Mouse (Mus musculus) stomach, embryonic 16.5 days (tissue): Measurements from ENCODE around the gene Kcnj3. TPM values are rescaled to one million over a fixed set of nuclear protein-coding genes. Genes with fewer than 3 reads are reported as not detected.

Experiments used
- ATAC-seq: fragments of 200-750 bp; cut with Nextera tagmentation; 2 replicates; pipeline ENCODE4 v1.8.0; 2017; ENCODE audit warnings: moderate number of reproducible peaks, moderate TSS enrichment; ENCODE audit not compliant: insufficient read depth, low FRiP score
- H3K27ac ChIP-seq: fragments of 300-500 bp; sonication (generic); 2 replicates; pipeline ENCODE4 v1.5.1; 2014; ENCODE audit warnings: low read length
- H3K27me3 ChIP-seq: fragments of 300-500 bp; sonication (generic); 2 replicates; pipeline ENCODE4 v1.6.1; 2014; ENCODE audit warnings: low read length, control low read depth, mixed read lengths; ENCODE audit not compliant: control insufficient read depth, insufficient read depth
- H3K36me3 ChIP-seq: fragments of 300-500 bp; sonication (generic); 2 replicates; pipeline ENCODE4 v1.6.1; 2014; ENCODE audit warnings: low read length; ENCODE audit not compliant: control insufficient read depth, insufficient read depth
- H3K4me1 ChIP-seq: fragments of 300-500 bp; sonication (generic); 2 replicates; pipeline ENCODE4 v1.6.1; 2014; ENCODE audit warnings: low read length, control low read depth, mixed read lengths; ENCODE audit not compliant: control insufficient read depth, insufficient read depth
- H3K4me2 ChIP-seq: fragments of 300-500 bp; sonication (generic); 2 replicates; pipeline ENCODE4 v1.6.1; 2014; ENCODE audit warnings: low read depth, low read length, mixed read lengths
- H3K4me3 ChIP-seq: fragments of 300-500 bp; sonication (generic); replicated peaks from 2 replicates; pipeline ENCODE4 v1.5.1; 2014; ENCODE audit warnings: mild to moderate bottlenecking, low read length
- H3K9ac ChIP-seq: fragments of 300-500 bp; sonication (generic); 2 replicates; pipeline ENCODE4 v1.6.1; 2014; ENCODE audit warnings: low read length
- H3K9me3 ChIP-seq: fragments of 300-500 bp; sonication (generic); replicated peaks from 2 replicates; pipeline ENCODE4 v1.6.1; 2016; ENCODE audit warnings: low read length, control low read depth; ENCODE audit not compliant: control insufficient read depth
- WGBS: fragments of 180-500 bp; shearing (Covaris S2); extraction: QIAGEN DNeasy Blood & Tissue Kit; methylation state at CpG from one replicate; pipeline ENCODE4 v1.1.7; 2014; 5-methylcytosine and 5-hydroxymethylcytosine counted together
- polyA plus RNA-seq: library from polyadenylated mRNA; unstranded; fragments of >200 nt; fragmentation: Nextera tagmentation; extraction: Ambion mirVana; gene quantifications from 2 replicates; pipeline ENCODE4 v1.2.1, GENCODE M21; 2015

Gene Kcnj3
- 0.43 and 0.47 TPM in 2 replicates for polyA plus RNA-seq

GRCm38 (mm10) chr2:55435721-55436260, at the start of gene Kcnj3:
TSS of gene Kcnj3 (plus strand) at chr2:55435970.
- no peak for ATAC-seq
- H3K36me3 ChIP-seq = no peaks in the 10 kb centered on the region
- WGBS = 2% methylated on average over 20 of the region's 20 CpGs
- H3K27ac ChIP-seq = no peak within 1 kb of the TSS
- H3K27me3 ChIP-seq = peaks cover 27% of the 10 kb centered on the region
- H3K9me3 ChIP-seq = no peaks in the 10 kb centered on the region
- peak within 1 kb of the TSS; percentile 50 for H3K4me3 ChIP-seq
- peak within 1 kb of the TSS; percentile 84 for H3K4me2 ChIP-seq
- H3K9ac ChIP-seq = peak within 1 kb of the TSS; percentile 39; the same call in 1 of the 2 replicates
- 0 out of 2 replicates have a peak, but pooled peaks cover 18% of the 10 kb centered on the region for H3K4me1 ChIP-seq

GRCm38 (mm10) chr2:55390330-55390989, 45.3 kb upstream of the Kcnj3 start:
- 64% methylated on average over 3 of the region's 3 CpGs for WGBS
- no peaks in the 10 kb centered on the region for H3K27me3 ChIP-seq
- no peak for ATAC-seq

DNA sequence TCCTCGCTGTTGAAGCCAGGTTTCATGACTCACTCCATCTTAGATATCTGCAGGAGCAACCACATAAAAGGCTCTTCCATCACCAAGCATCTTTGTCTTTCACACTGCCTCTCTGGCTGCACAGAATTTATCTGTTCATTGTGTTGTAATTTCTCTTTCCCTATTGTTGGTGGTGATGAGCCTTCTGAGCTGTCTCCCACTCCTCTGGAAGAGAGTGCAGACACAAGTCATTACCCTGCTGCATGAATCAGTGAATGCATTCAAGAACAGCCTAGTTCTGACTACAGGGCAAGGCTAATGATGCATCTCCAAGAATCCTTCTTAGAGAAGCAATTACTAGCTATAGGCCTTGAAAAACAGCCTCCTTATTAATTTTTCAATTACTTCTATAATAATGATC, 30.5 kb upstream of the Kcnj3 start:
- Histone ChIP-seq H3K4me2 (no peak overlapping the region), H3K36me3 (no peaks in the 10 kb centered on the region), H3K27me3 (no peaks in the 10 kb centered on the region), H3K4me3 (no peak overlapping the region), H3K9me3 (no peaks in the 10 kb centered on the region), H3K27ac (no peak overlapping the region), H3K4me1 (no peaks in the 10 kb centered on the region), H3K9ac (no peak overlapping the region)
- no peak for ATAC-seq
- WGBS = 74% methylated on average over 1 of the region's 1 CpGs

More at GRCm38 (mm10) chr2:55390330-55390989, 45.3 kb upstream of the Kcnj3 start:
- H3K4me1 ChIP-seq = no peaks in the 10 kb centered on the region
- no peak overlapping the region for H3K9ac ChIP-seq
- no peak overlapping the region for H3K4me2 ChIP-seq
- H3K36me3 ChIP-seq = no peaks in the 10 kb centered on the region
- no peaks in the 10 kb centered on the region for H3K9me3 ChIP-seq
- H3K27ac ChIP-seq = no peak overlapping the region
- no peak overlapping the region for H3K4me3 ChIP-seq

- H3K27ac ChIP-seq = no peak overlapping the region
- H3K9ac ChIP-seq = no peak overlapping the region
- no peak overlapping the region for H3K4me2 ChIP-seq
- no peak overlapping the region for H3K4me3 ChIP-seq
- no peaks in the 10 kb centered on the region for H3K4me1 ChIP-seq
- ATAC-seq = no peak
- no peaks in the 10 kb centered on the region for H3K36me3 ChIP-seq
- H3K9me3 ChIP-seq = no peaks in the 10 kb centered on the region
- WGBS = 31% methylated on average over 2 of the region's 2 CpGs
- H3K27me3 ChIP-seq = no peaks in the 10 kb centered on the region
Observed at GRCm38 (mm10) chr2:55427633-55428032, 8.1 kb upstream of the Kcnj3 start.

DNA sequence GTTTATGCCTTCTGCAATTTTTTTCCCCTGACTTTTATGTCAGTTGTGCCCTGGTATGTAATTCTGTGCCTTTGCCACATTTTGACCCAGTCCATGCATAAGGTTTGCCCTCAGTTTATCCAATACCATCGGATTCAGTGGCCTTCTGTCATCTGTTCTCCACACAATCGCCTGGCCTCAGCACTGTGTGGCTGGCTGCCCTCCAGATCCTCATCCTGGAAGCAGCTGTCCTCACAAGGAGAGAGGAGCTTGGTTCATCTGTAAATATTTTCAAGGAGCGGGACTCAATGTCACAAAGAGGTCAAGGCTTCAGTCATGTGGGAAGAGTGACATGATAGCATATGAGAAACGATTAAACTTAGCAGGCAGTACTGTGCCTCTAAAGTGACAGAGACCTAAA, 3.7 kb upstream of the Kcnj3 start:
- Histone ChIP-seq H3K36me3 (no peaks in the 10 kb centered on the region), H3K4me2 (no peak overlapping the region), H3K27me3 (peaks cover 19% of the 10 kb centered on the region), H3K4me1 (0 out of 2 replicates have a peak, but pooled peaks cover 14% of the 10 kb centered on the region), H3K4me3 (no peak overlapping the region), H3K27ac (no peak overlapping the region), H3K9ac (no peak overlapping the region), H3K9me3 (no peaks in the 10 kb centered on the region)
- ATAC-seq = 0 out of 2 replicates have a peak, but pooled peaks have one; percentile 13
- 39% methylated on average over 4 of the region's 4 CpGs for WGBS

- ATAC-seq = peak; percentile 65; the same call in 1 of the 2 replicates
- Histone ChIP-seq H3K4me3 (peak overlapping the region; percentile 50), H3K27me3 (peaks cover 27% of the 10 kb centered on the region), H3K27ac (no peak overlapping the region), H3K4me1 (0 out of 2 replicates have a peak, but pooled peaks cover 18% of the 10 kb centered on the region), H3K4me2 (peak overlapping the region; percentile 84), H3K36me3 (no peaks in the 10 kb centered on the region), H3K9me3 (no peaks in the 10 kb centered on the region), H3K9ac (peak overlapping the region; percentile 39; the same call in 1 of the 2 replicates)
- WGBS = under 1% methylated on average over 21 of the region's 21 CpGs
Observed at GRCm38 (mm10) chr2:55436261-55437006, 664 bp downstream of the Kcnj3 start.

DNA sequence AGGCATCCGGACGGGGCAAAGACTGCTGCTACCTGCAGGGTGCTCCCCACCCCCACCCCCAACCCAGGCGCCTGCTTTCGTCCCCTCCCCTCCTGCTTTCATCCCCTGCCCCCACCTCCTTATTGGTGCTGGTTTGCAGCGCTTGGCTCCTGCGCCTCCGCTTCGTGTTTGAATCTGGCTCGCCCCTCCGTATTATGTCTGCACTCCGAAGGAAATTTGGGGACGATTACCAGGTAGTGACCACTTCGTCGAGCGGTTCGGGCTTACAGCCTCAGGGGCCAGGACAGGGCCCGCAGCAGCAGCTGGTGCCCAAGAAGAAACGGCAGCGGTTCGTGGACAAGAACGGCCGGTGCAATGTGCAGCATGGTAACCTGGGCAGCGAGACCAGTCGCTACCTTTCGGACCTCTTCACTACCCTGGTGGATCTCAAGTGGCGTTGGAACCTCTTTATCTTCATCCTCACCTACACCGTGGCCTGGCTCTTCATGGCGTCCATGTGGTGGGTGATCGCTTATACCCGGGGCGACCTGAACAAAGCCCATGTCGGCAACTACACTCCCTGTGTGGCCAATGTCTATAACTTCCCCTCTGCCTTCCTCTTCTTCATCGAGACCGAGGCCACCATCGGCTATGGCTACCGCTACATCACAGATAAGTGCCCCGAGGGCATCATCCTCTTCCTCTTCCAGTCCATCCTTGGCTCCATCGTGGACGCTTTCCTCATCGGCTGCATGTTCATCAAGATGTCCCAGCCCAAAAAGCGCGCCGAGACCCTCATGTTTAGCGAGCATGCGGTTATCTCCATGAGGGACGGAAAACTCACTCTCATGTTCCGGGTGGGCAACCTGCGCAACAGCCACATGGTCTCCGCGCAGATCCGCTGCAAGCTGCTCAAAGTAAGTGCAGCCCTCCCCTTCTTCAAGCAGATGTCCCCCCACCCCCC, 1.5 kb downstream of the Kcnj3 start:
- peak overlapping the region; percentile 50 for H3K4me3 ChIP-seq
- no peak for ATAC-seq
- H3K36me3 ChIP-seq = no peaks in the 10 kb centered on the region
- 0 out of 2 replicates have a peak, but pooled peaks cover 18% of the 10 kb centered on the region for H3K4me1 ChIP-seq
- H3K9me3 ChIP-seq = no peaks in the 10 kb centered on the region
- H3K9ac ChIP-seq = peak overlapping the region; percentile 39; the same call in 1 of the 2 replicates
- peak overlapping the region; percentile 84 for H3K4me2 ChIP-seq
- no peak overlapping the region for H3K27ac ChIP-seq
- peaks cover 27% of the 10 kb centered on the region for H3K27me3 ChIP-seq
- WGBS = 1% methylated on average over 51 of the region's 51 CpGs

DNA sequence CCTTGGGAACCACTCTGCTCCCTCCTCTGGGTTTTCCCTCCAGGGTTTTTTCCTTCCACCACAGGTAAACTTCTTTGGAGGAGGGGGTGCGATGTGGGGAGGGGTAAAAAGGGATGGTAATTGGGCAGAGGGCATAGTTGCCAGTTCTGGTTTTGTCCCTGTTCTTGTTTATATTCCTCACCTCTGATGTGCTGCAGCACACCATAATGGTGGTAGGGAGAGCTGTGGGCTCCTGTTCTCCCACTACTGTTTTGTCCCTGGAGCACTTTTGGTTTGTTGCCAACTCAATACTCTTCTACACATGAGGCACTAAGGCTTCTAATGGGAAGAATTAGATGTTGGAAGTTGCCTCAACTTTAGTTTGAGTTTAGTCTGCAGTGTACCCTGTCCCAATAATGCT, 2.2 kb downstream of the Kcnj3 start:
- Histone ChIP-seq H3K4me3 (peak overlapping the region; percentile 50; the same call in 1 of the 2 replicates), H3K27me3 (peaks cover 27% of the 10 kb centered on the region), H3K4me2 (peak overlapping the region; percentile 84), H3K36me3 (no peaks in the 10 kb centered on the region), H3K4me1 (0 out of 2 replicates have a peak, but pooled peaks cover 18% of the 10 kb centered on the region), H3K9ac (no peak overlapping the region), H3K27ac (no peak overlapping the region), H3K9me3 (no peaks in the 10 kb centered on the region)
- 8% methylated on average over 1 of the region's 1 CpGs for WGBS
- no peak for ATAC-seq
